Mouse (Mus musculus) liver (tissue): ENCODE results near the gene Gpr137c.

Experiments used
- DNase-seq: peaks from one replicate; pipeline ENCODE4 v3.0.0-alpha.2; 2020; ENCODE audit warnings: mixed read lengths

The Gpr137c gene

GRCm38 (mm10) chr14:45219281-45220089, at the start of gene Gpr137c:
TSS of gene Gpr137c (plus strand) at chr14:45219717.
- DNase-seq, result peak; percentile 96

DNA sequence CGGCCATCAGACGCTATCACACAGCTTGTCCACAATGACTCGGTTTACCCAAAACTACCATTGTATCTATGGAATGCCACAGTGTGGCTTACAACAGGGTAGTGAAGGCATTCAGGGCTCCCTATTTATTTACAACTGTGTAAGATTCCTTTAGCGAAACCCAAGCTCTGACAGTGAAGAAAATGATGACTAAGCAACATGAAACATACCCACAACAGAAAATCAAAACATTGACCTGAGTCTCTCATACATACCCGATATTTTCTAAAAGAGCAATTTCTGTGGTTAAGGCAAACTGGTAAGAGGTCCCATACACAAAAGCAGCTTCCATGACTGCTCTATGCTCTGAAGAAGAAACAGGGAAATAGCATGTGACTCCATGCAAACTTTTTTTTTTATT, 47.3 kb upstream of the Gpr137c start:
- DNase-seq, result no peak

- no peak for DNase-seq
These were observed 44.3 kb upstream of the Gpr137c start for GRCm38 (mm10) chr14:45175012-45175740.

GRCm38 (mm10) chr14:45179186-45179585, 40.3 kb upstream of the Gpr137c start:
- no peak for DNase-seq

DNA sequence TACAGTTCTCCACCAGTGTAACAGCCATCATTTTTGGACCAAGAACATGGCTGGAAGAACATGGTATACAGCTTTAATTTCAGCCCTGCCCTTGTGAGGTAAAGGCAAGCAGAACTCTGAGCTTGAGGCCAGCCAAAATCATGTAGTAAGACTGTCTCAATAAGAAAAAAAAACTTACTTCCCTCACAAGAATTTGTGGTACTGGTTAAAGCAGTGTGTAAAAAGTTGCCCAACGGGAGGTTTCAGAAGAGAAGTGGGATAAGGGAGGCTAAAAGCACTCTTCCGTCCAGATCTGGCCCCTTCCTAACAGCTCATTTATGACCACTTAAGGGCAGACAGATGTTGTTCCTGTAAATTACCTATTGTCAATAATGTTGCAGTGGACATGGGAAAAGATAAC, 39.9 kb upstream of the Gpr137c start:
- no peak for DNase-seq

- DNase-seq, result no peak
These were observed 37.9 kb upstream of the Gpr137c start for GRCm38 (mm10) chr14:45181611-45182010.

DNA sequence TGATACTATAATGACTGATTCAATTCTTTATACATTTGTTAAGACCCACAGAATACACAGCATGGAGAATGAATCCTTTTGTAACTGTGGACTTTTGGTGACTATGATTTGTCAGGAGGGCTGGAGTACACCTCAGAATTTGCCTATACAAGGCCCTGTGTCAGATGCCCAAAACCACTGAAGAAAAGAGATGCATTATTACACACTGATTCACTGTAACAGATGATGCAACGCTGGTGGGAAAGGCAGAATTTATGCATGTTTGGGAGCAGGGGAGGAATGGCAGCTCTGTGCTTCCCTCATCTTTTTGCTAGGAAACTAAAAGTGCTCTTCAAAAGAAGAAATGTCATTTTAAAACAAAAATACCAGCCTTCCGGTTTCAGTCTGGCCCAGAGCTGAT, 28.5 kb upstream of the Gpr137c start:
- no peak for DNase-seq

DNA sequence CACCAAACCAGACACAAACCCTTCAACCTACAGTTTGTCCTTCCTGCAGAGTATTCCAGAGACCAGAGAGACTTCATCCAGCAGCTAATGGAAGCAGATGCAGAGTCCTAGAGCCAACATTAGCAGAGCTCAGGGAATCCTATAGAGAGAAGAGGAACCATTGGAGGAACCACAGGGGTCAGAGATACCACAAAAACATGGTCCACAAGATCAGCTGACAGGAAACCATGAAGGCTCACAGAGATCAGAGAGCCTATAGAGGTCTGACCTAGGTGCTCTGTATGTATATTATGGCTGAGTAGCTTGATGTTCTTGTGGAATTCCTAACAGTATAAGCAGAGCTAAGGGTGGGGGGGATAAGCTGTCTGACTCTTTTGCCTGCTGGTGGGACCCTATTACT, 18.9 kb upstream of the Gpr137c start:
- no peak for DNase-seq

DNA sequence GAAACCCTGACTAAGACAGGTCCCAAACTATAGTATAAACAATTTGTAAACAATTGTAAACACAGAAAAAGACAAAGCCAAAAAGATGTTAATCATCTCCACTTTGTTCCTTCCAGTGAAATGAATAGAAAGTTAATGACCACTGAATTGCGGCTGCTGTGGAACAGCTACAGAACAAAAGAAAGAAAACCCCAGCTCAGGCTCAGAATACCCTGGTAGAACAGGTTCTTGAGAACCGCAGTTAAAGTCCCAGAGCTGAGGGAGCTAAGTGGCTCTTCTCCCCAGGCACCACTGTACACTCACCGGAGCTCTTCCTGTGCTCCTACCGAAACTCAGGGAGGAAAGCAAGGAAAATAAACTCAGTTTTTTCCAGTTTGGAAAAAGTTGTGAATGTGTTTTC, 8.8 kb upstream of the Gpr137c start:
- DNase-seq, result no peak

DNA sequence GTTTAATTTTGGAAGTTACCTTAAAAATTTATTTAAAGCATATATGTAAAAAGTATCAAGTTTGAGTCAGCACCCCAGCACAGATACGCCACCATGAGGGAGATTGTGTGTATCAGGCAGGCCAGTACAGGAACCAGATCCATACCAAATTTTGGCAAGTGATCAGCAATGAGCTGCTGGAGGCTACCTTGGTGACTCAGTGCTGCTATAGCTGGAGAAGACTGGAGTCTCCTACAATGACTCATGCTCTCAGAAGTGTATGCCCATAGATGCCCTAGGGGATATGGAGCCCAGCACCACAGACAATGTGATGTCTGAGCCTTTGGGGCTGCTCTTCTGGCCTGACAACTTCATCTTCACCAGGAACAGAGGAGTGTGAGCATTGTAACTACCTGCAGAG, 8.1 kb upstream of the Gpr137c start:
- DNase-seq, result no peak

DNA sequence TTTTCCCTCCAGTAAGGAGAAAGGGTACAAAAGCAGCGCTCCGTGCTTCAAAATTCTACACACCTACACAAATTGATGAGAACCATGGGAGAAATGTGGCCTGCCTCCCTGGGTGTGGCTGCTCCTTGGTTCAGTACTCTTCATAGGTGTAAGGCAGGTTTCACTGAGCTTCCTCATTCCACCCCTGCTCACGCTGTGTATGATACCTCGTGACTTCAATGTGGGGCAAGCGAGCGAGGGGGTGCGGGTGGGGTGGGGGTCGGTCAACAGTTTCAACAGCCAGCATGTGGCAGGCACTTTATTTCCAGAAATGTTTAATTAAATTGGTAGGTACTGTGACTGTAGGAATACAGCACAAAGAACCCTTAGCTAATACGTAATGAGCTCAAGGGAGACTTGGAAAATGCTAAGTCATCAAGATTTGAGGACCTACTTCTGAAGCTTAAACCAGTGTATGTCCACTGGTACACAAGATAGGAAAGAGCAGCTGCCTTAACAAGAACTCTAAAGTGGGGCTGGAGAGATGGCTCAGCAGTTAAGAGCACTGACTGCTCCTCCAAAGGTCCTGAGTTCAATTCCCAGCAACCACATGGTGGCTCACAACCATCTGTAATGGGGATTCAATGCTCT, 2.7 kb upstream of the Gpr137c start:
- DNase-seq, result no peak

DNA sequence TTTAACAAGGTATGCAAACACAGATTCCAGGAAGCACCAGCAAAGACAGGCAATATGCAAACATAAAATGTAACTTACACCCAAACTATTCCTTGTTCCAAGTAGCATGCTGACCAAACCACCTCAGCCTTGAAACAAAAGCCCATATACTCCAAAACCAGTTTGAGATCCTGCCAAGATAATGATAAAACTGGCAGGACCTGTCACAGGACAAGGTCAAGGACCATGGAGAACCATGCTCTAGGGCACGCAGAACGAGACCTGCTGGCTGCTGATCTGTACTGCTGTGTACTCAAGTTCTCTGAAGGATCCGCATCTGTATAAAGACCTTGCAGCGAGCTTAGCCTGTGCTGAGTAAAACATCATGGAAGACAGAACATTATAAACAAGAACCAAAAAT, 1.8 kb upstream of the Gpr137c start:
- DNase-seq, result no peak

DNA sequence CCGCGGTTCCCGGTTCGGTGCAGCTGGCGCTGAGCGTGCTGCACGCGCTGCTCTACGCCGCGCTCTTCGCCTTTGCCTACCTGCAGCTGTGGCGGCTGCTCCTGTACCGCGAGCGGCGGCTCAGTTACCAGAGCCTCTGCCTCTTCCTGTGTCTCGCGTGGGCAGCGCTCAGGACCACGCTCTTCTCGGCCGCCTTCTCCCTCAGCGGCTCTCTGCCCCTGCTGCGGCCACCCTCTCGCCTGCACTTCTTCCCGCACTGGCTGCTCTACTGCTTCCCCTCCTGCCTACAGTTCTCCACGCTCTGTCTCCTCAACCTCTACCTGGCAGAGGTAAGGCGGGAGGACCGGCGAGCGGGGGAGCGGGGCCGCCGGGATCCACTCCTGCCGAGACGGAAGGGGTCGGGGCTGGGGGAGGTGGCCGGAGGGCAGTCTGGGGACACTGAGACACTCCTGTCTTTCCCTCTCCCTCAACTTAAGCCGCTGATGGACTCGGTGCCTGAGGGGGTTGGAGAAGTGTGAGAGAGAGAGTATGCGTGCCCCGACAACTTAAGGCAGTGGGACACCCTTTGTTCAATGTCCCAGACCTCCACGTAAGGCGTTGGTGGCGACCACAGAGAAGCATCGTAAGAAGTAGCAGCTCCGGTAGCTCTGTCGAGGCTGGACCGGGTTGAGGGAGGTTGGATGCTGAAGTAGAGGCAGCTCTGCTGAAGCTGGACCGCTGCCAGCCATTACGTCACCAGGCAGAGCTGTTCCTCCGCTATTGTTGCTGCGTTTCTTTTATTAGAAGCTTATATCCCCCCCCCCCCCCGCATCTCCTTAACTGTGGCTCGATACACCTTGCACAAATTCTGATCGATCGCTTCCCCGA, 806 bp downstream of the Gpr137c start, which contains the start of gene Txndc16:
Gene Txndc16 (minus strand): TSS at position 239 of the 867 bp plus-strand sequence.
- peak; percentile 73 for DNase-seq

GRCm38 (mm10) chr14:45220957-45221630, 1.6 kb downstream of the Gpr137c start:
- no peak for DNase-seq

GRCm38 (mm10) chr14:45239042-45239441, 19.5 kb downstream of the Gpr137c start:
- no peak for DNase-seq

- DNase-seq, result no peak
These were observed 22.1 kb downstream of the Gpr137c start for GRCm38 (mm10) chr14:45241613-45242012.

- no peak for DNase-seq
These were observed 32.1 kb downstream of the Gpr137c start for GRCm38 (mm10) chr14:45251548-45252076.

DNA sequence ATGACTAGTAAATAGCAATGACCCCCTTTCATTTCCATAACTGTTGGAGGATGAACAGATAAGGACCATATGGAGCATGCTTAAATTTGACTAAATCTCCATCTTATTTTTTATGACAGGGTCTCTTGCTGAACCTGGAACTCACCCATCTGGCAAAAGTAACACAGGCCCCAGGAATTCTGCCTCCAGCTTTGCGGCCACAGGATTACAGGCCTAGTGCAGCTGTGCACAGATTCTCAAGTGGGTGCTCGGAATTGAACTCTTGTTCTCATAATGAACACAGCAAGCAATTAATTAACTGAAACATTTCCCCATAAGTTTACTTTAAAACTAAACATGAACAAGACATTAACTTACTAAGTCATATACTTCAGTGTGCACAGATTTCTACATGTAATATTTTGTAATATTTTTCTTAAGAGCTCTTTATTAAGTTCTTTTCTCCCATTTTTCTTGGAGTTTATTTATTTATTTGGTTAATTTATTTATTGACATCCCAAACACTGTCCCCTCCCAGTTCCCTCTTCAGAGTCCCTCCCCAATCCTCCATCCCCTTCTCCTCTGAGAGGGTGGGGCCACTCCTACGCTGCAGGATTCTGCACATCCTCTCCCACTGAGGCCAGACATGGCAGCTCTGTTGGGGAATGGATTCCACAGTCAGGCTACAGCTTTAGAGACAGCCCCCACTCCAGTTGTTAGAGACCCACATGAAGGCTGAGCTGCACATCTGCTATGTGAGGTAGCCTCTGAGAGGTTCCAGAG, 44.5 kb downstream of the Gpr137c start:
- DNase-seq, result no peak

GRCm38 (mm10) chr14:45275816-45276215, 56.3 kb downstream of the Gpr137c start:
- DNase-seq, result no peak

DNA sequence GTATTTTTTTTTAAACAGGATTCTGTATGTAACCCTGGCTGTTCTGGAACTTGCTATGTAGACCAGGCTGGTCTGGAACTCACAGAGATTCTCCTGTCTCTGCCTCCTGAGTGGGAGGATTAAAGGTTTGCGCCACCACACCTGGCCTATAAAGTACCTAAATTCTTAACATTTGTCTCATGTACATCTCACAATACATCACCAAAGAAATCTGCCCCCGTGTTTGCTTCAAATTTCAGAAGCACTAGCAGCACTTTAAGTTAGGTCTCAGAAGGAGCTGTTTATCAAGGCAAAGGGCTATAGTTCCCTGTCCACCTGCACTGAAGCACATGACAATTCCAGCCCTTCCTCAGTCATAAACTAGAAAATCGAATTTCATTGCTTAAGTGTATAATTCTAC, 62.5 kb downstream of the Gpr137c start:
- DNase-seq, result no peak

GRCm38 (mm10) chr14:45291608-45292007, 72.1 kb downstream of the Gpr137c start:
- no peak for DNase-seq
